Mouse (Mus musculus): ENCODE measurements around the gene Rpn1.

DNA sequence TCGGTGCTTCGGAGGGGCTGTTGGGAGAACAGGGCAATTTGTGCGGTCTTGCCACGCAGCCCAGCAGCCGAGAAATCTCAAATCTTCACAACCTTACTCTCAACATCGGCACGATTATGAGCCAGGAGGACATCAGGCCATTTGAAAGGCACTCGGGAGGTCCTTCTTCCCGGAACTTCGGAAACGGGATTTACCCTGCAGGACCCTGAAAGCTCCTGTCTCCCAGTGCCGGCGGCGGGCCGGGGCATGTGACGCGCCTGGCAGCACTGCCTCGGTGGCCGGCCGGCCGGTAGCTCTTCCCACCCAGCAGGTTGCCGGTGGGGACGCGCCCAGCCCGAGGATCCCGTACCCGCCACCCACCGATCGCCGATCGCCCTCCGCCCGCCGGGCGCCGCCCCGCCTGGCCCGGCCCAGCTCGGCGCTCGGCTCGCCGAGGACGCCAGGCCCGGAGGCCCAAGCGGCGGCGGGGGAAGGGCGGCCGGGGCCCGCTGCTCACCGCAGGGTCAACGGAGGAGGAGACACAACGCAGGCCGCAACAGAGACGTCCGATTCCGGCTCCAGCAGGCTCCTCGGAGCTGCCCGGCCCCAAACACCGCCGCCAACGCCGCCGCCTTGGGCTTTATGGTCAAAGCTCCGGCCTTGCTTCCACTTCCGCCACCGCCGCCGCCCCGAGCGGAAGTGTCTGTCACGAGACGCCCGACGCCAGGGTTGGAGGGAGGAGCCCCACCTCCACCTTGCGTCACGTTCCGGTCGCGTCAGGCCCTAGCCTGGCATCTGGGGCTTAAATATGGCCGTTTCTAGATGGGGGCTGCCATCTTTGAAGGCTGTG lies 39.5 kb upstream of the Rpn1 start, which contains the start of gene Rab7:
- TF ChIP-seq POU5F1 (IDR thresholded peaks at IDR 0.05; ENCODE audit: borderline replicate concordance, low read length) (no peak), CTCF (conservative IDR thresholded peaks at IDR 0.05; ENCODE audit: low read length) (no peak)

Data from E14TG2a.4 (cell line).